Mouse (Mus musculus): ENCODE data around the gene Hoxd9.
A peak's percentile ranks its signal among the peaks of the same experiment; 100 is the strongest.

Hoxd9 gene

GRCm38 (mm10) chr2:74697567-74698121 is at the start of gene Hoxd9:
Gene Hoxd9 (plus strand): TSS chr2:74697727.
- DNase-seq (ENCODE audit: low spot score) = peak; percentile 81

GRCm38 (mm10) chr2:74652996-74653340 is 44.6 kb upstream of the Hoxd9 start:
- no peak for DNase-seq (ENCODE audit: low spot score)

GRCm38 (mm10) chr2:74653781-74654535 is 43.6 kb upstream of the Hoxd9 start:
- no peak for DNase-seq (ENCODE audit: low spot score)

GRCm38 (mm10) chr2:74654743-74655419 is 42.6 kb upstream of the Hoxd9 start:
- no peak for DNase-seq (ENCODE audit: low spot score)

DNA sequence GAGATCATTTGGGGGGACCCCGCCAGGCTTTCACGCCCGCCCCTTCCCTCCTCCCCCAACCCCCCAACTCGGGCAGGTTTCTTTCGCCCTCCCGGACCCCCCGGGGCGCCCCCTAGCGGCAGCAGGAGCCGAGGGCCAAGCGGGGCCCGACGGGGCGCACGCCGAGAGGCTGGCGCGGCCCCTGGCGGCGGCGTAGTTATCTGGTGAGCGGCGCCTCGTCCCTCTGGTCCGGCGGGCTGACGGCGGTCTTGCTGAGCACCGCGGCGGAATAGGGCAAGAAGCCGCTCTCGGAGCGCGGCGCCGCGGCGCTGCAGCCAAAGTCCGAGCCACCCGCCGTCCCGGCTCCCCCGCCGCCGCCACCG is 42.1 kb upstream of the Hoxd9 start:
- DNase-seq (ENCODE audit: low spot score) = peak; percentile 83

- peak; percentile 60 for DNase-seq (ENCODE audit: low spot score)
These were observed 41.5 kb upstream of the Hoxd9 start for GRCm38 (mm10) chr2:74655821-74656631.

DNA sequence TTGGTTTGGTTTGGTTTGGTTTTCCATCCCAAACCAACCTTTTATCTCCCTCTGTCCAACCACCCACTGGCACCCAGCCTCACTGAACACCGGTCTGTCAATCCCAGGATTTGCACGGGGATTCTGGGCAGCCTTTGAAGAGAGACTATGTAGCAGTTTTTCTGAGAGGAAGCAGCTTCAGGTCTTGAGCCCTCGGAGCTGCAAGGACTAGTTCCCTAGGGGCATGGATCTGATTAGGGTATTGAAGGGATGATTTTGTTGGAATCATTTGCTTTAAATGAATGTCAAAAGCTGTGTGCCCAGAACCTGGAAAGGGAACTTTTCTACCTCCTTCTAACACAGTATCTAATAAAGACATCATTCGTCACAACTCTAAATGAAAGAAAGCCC is 40.9 kb upstream of the Hoxd9 start:
- no peak for DNase-seq (ENCODE audit: low spot score)

- DNase-seq (ENCODE audit: low spot score) = no peak
These were observed 40.1 kb upstream of the Hoxd9 start for GRCm38 (mm10) chr2:74657251-74658023.

- DNase-seq (ENCODE audit: low spot score) = no peak
These were observed 39.4 kb upstream of the Hoxd9 start for GRCm38 (mm10) chr2:74658024-74658666.

DNA sequence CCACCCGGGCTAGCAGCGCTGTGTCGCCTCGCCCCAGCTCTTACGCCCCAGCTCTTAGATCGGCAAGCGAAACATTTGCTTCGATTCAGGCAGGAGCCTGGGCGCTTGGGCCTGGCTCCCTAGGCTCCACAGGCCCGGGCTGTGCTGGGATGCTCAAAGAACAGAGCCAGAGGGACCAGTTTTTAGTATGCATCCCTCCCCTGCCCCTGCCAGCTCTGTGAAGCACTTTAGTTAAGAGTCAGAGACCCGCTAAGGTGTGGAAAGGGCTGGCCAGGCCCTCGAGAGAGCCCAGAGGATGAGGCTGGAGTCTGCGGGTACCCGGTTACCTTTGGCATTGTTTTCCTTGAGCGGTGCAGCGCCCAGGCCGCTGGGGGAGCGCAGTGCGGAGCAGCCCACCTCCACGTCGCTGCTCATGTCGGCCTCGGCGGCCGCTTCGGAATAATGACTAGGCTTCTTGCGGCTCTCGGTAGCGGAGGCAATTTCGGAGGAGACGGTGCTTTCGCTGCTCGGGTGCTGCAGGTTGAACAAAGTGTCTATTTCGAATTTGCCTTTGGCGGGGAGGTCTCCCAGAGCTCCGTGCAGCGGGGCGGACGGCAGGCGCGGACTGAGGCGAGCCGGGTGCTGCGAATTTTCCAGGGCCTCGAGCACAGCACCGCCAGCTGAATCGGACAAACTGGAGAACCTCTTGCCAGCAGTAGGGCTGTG is 38.7 kb upstream of the Hoxd9 start:
- DNase-seq (ENCODE audit: low spot score) = no peak

GRCm38 (mm10) chr2:74659507-74660005 is 38.0 kb upstream of the Hoxd9 start, which contains the start of gene Evx2:
Gene Evx2 (minus strand): TSS chr2:74659557.
- DNase-seq (ENCODE audit: low spot score) = no peak

GRCm38 (mm10) chr2:74660421-74661375 is 36.8 kb upstream of the Hoxd9 start:
- DNase-seq (ENCODE audit: low spot score) = no peak

- DNase-seq (ENCODE audit: low spot score) = peak; percentile 65
These were observed 35.8 kb upstream of the Hoxd9 start for GRCm38 (mm10) chr2:74661685-74662084.

DNA sequence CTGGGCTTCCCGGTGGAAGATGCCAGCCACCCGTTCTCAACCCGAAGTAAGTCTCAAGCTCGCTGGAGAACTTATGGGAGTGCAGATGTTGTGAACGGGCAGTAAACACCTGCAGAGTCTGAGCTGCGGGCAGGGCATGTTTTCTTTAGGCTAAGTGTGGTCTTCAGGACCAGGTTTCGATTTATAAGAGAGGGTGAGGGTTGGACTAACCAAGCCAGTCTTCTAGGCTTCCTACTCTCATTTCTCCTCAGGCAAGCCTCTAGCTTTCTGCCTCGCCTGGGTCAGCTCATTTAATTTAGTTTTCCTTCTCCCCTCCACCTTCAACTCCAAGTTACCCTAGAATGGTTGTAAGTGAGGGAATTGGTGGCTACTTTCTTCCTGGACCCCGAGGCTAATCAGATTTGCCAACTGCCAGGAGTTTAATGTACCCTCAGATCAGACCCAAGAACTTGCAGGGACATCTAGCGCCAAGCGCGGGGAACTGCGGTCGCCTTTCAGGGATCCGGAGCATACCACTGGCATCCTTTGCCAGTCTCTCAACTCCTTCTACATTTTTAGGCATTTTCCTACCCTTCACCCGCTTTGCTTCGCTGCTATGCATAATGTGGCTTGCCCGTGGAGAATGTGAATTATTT is 34.1 kb upstream of the Hoxd9 start:
- peak; percentile 65 for DNase-seq (ENCODE audit: low spot score)

- no peak for DNase-seq (ENCODE audit: low spot score)
These were observed 31.1 kb upstream of the Hoxd9 start for GRCm38 (mm10) chr2:74666411-74666810.

DNA sequence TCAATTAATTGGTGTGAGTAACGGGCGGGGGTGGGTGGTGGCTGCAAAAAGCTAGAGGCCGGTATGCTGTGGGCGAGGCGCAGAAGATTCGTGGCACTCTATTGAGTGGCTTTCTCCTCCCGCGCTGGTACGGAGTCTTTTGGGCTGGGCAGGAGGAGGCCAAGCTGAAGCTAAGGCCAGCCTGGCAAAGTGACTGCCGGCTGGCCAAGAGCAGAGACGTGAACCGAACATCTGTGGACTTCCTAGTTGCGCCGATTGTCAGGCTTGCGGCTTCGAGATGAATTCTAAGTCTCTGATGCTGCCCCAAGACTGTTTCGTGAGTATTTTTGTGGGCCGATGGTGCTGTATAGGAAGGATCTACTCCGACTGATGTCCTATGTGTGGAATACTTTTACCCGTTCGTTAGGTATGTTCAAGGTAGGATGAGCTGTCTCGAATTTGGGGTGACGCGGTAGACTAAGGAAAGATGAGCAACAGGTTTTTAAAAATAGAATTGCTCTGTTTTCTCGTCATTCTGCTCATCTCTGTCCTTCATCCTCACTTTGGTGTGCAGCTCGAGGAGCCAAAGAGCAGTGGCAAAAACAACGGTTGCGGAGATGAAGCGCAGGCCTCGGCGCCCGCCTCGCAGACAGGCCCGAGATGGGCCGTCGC is 30.2 kb upstream of the Hoxd9 start:
- no peak for DNase-seq (ENCODE audit: low spot score)

DNA sequence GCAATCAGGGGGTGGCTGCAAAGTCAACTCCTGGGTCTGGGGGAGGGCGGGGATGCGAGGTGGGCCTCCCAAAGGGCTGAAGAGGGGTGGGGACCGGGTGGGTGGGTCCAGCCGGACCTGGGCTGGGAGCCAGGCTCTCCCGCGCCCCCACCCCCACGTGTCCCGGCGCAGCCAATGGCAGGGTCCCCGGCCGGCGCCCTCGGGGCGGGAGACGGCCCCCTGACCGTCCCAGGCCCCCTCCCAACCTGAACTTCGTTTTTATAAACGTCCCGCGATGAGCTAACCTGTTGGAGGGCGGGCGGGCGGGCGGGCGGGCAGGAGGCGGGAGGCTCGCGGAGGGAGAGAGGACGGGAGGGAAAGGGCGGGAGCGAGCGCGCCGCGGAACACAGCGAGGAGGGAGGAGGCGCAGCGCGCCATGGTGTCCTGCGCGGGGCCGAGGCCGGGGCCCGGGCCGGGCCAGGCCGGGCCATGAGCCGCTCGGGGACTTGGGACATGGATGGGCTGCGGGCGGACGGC is 29.6 kb upstream of the Hoxd9 start, which contains the start of gene Hoxd13:
Hoxd13 (plus strand) TSS at position 469 of the 516 bp plus-strand sequence.
- DNase-seq (ENCODE audit: low spot score) = no peak

Data from testis, postnatal 10 days (tissue).